Mouse (Mus musculus): ENCODE measurements around the gene Afp. TPM values are rescaled to one million over a fixed set of nuclear protein-coding genes. Genes with fewer than 3 reads are reported as not detected.

Gene Afp
- not detected for polyA plus RNA-seq (2015; fragmentation: Illumina TruSeq; extraction: RNeasy Lipid Tissue Mini Kit (QIAGEN cat#74804); ENCODE audit: insufficient read depth, low read depth, low replicate concordance)

GRCm38 (mm10) chr5:90490518-90490917 lies at the start of gene Afp:
Gene Afp (plus strand): TSS chr5:90490737.

GRCm38 (mm10) chr5:90460619-90461018 lies 29.9 kb upstream of the Afp start, which contains the start of gene Alb:
Gene Alb (plus strand): TSS chr5:90460897.

GRCm38 (mm10) chr5:90518356-90519100 lies 28.0 kb downstream of the Afp start, which contains the start of gene Afm:
Gene Afm (plus strand): TSS chr5:90518932.

Other genes starting within 250 kb of the Afp start
- gene Ankrd17, start 124.2 kb upstream of the Afp start, polyA plus RNA-seq (2015; fragmentation: Illumina TruSeq; extraction: RNeasy Lipid Tissue Mini Kit (QIAGEN cat#74804); ENCODE audit: insufficient read depth, low read depth, low replicate concordance), result 10.8 TPM
- 0.89 TPM for gene Gm9958, start 123.5 kb upstream of the Afp start, polyA plus RNA-seq (2015; fragmentation: Illumina TruSeq; extraction: RNeasy Lipid Tissue Mini Kit (QIAGEN cat#74804); ENCODE audit: insufficient read depth, low read depth, low replicate concordance)
- 1.1 TPM for gene Alb, start 29.8 kb upstream of the Afp start, polyA plus RNA-seq (2015; fragmentation: Illumina TruSeq; extraction: RNeasy Lipid Tissue Mini Kit (QIAGEN cat#74804); ENCODE audit: insufficient read depth, low read depth, low replicate concordance)
- 3.4 TPM for gene Afm, start 28.2 kb downstream of the Afp start, polyA plus RNA-seq (2015; fragmentation: Illumina TruSeq; extraction: RNeasy Lipid Tissue Mini Kit (QIAGEN cat#74804); ENCODE audit: insufficient read depth, low read depth, low replicate concordance)
- gene 5830473C10Rik, start 70.4 kb downstream of the Afp start, polyA plus RNA-seq (2015; fragmentation: Illumina TruSeq; extraction: RNeasy Lipid Tissue Mini Kit (QIAGEN cat#74804); ENCODE audit: insufficient read depth, low read depth, low replicate concordance), result not detected
- gene Rassf6, start 149.9 kb downstream of the Afp start, polyA plus RNA-seq (2015; fragmentation: Illumina TruSeq; extraction: RNeasy Lipid Tissue Mini Kit (QIAGEN cat#74804); ENCODE audit: insufficient read depth, low read depth, low replicate concordance), result 2.0 TPM